Mouse (Mus musculus) lung, embryonic 14.5 days (tissue): ENCODE data around the gene Chit1. TPM values are rescaled to one million over a fixed set of nuclear protein-coding genes. Genes with fewer than 3 reads are reported as not detected.
A peak's percentile ranks its signal among the peaks of the same experiment; 100 is the strongest.

Experiments used
- ATAC-seq: fragments of 200-750 bp; cut with Nextera tagmentation; 2 replicates; pipeline ENCODE4 v1.8.0; 2017; ENCODE audit warnings: mild to moderate bottlenecking, moderate TSS enrichment, moderate library complexity; ENCODE audit not compliant: insufficient read depth
- DNase-seq: peaks from one replicate; pipeline ENCODE4 v3.0.0-alpha.2; 2015
- H3K27ac ChIP-seq: fragments of 300-500 bp; sonication (generic); 2 replicates; pipeline ENCODE4 v1.5.1; 2014; ENCODE audit warnings: low read depth, mild to moderate bottlenecking, moderate library complexity
- H3K27me3 ChIP-seq: fragments of 300-500 bp; sonication (generic); 2 replicates; pipeline ENCODE4 v1.6.1; 2014; ENCODE audit warnings: low read length, control low read depth; ENCODE audit not compliant: insufficient read depth
- H3K36me3 ChIP-seq: fragments of 300-500 bp; sonication (generic); 2 replicates; pipeline ENCODE4 v1.6.1; 2014; ENCODE audit warnings: control low read depth; ENCODE audit not compliant: insufficient read depth
- H3K4me1 ChIP-seq: fragments of 300-500 bp; sonication (generic); 2 replicates; pipeline ENCODE4 v1.6.1; 2014; ENCODE audit warnings: antibody characterized with exemption, control low read depth; ENCODE audit not compliant: insufficient read depth
- H3K4me2 ChIP-seq: fragments of 300-500 bp; sonication (generic); 2 replicates; pipeline ENCODE4 v1.6.1; 2014; ENCODE audit warnings: mild to moderate bottlenecking
- H3K4me3 ChIP-seq: fragments of 300-500 bp; sonication (generic); 2 replicates; pipeline ENCODE4 v1.5.1; 2014; ENCODE audit warnings: low read depth, low read length
- H3K9ac ChIP-seq: fragments of 300-500 bp; sonication (generic); 2 replicates; pipeline ENCODE4 v1.6.1; 2014
- H3K9me3 ChIP-seq: fragments of 300-500 bp; sonication (generic); 2 replicates; pipeline ENCODE4 v1.6.1; 2016; ENCODE audit warnings: low read depth, low read length, control low read depth
- CTCF ChIP-seq: IDR thresholded peaks from 2 replicates; pipeline ENCODE4 v1.5.1; 2016; ENCODE audit warnings: antibody characterized with exemption, low read depth
- WGBS: fragments of 180-500 bp; shearing (Covaris S2); extraction: QIAGEN DNeasy Blood & Tissue Kit; methylation state at CpG from one replicate; pipeline ENCODE4 v1.1.7; 2014; 5-methylcytosine and 5-hydroxymethylcytosine counted together
- polyA plus RNA-seq: library from polyadenylated mRNA; unstranded; fragments of >200 nt; fragmentation: Nextera tagmentation; extraction: Ambion mirVana; gene quantifications from 2 replicates; pipeline ENCODE4 v1.2.1, GENCODE M21; 2014

The Chit1 gene
- polyA plus RNA-seq, 1 experiment from 2014 or later: not detected

DNA sequence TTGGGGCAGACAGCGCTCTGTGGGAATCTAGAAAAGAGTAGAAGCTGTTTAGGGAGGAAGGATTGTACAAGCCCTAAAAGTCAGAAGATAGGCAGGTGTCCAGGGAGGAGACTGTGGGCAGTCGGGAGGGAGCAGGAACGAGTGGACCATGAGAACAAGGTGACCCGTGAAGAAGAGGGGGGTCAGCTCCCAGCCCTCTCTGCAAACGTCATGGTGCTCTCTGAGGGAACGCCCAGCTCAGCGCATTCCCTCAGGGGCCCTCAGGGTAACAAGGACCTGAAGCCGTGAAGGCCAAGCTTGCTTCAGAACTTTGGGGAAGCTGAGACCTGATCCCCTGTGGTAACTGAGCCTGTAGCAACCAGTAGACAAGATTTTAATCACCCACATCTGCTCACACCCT, 39.0 kb downstream of the Chit1 start:
- TF ChIP-seq CTCF: no peak
- Histone ChIP-seq H3K27me3 (no peaks in the 10 kb centered on the region; the same call in 1 of the 2 replicates), H3K4me2 (no peak overlapping the region), H3K27ac (no peak overlapping the region), H3K9ac (no peak overlapping the region), H3K4me1 (no peaks in the 10 kb centered on the region), H3K9me3 (no peaks in the 10 kb centered on the region), H3K4me3 (no peak overlapping the region), H3K36me3 (no peaks in the 10 kb centered on the region)
- WGBS: 44% methylated on average over 8 of the region's 8 CpGs
- ATAC-seq: no peak
- no peak for DNase-seq

DNA sequence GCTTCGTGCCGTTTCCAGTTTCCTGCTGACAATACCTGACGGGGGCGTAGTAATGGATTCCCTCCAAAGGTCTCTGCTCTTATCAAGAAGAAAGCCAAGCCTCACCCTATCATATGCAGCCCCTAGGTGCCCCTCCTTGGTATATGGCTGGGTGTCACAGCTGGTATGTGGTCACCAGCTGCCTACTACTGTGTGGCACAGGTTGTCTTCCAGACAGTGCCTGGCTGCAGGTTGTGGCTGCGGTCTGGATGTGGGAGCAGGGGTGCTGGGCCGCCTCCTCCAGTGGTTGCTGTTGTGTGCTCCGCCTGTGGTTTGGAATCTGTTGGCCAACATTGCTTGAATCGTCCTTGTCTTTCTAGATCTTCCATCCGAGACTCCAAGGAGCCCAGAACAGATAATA, 39.7 kb downstream of the Chit1 start:
- Histone ChIP-seq H3K4me1 (no peaks in the 10 kb centered on the region), H3K27me3 (no peaks in the 10 kb centered on the region; the same call in 1 of the 2 replicates), H3K9me3 (no peaks in the 10 kb centered on the region), H3K4me3 (no peak overlapping the region), H3K36me3 (no peaks in the 10 kb centered on the region), H3K27ac (no peak overlapping the region), H3K9ac (no peak overlapping the region), H3K4me2 (no peak overlapping the region)
- no peak for TF ChIP-seq CTCF
- ATAC-seq (no peak), DNase-seq (no peak)
- 89% methylated on average over 9 of the region's 9 CpGs for WGBS

DNA sequence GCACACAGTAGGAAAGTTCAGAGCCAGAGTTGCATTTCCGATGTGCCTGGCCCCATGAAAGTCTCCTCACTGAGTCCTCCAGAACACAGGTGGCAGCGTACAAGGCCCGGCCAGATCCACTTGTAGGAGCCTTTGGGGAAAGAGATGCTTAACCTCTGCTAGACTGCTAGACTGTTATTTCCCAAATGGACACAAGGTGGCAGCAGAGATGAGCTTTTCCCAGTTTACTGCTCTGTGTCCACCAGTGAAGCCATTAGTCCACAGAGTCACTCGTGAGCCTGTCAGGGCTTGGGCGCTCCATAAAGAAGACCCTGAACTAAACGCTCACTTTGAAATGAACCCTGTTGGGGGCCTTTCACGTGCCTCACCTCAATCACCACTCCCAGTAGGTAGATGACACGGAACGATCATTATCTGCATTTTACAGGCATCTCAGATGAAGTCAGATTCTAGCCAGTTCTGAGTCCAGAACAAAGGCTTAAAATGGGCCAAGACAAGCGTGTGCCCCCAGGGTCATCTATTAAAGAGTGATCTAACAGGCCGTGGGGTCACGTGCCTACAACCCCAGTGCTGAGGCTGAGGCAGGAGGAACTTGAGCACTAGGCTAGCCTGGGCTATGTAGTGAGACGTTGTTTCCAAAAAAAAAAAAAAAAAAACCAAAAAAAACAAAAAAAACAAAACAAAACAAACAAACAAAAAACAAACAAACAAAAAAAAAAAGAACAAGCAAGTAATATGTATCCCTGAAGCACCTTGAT, 40.8 kb downstream of the Chit1 start:
- Histone ChIP-seq H3K4me1 (no peaks in the 10 kb centered on the region), H3K36me3 (no peaks in the 10 kb centered on the region), H3K4me2 (no peak overlapping the region), H3K9me3 (no peaks in the 10 kb centered on the region), H3K9ac (no peak overlapping the region), H3K27me3 (no peaks in the 10 kb centered on the region; the same call in 1 of the 2 replicates), H3K4me3 (no peak overlapping the region), H3K27ac (no peak overlapping the region)
- 28% methylated on average over 13 of the region's 13 CpGs for WGBS
- peak; percentile 96 for DNase-seq
- peak; percentile 93 for TF ChIP-seq CTCF
- ATAC-seq: peak; percentile 83

DNA sequence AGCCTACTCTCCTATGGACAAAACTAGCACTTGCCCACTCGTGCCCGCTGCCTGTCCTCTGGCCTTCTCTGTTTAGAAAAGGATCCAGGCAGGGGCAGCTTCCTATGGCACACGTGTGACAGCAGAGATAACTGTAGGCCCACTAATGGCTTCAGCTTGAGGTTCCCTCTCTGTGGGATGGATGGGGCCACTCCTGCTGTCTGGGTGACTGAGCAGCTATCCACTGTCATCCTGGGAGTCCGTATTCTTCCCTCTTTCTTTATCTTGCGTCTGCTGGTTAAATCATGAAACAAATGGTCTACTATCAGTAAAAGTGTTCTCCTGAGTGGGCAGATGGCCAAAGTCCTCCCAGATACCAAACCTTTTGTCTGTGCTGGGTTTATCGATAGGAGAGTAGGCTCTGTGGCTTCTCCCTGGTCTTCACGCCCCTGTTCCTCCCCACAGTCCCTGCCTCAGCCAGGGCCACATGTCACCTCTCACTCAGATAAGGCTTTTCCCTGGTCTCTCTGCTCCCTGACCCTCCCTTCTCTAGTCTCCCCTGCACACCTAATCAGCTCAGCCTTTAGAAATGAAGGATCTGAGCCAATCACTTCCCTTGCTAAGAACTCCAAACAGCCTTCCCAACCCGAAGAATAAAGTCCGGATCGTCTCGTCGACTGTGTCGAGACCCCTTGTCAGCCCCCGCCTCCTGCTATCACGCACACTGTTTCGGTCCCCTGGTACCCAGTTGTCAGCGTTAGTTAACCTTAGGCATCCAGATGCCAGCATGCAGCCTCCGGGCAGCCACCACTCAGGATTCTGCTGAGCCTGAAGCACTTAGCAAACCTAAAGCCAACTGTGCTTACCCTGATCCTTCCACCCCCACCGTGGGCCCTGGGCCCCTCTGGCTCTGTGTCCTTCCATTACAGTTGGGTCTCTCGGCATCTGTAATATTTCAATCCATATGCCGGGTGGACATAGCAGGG, 41.9 kb downstream of the Chit1 start:
- Histone ChIP-seq H3K4me3 (no peak overlapping the region), H3K27ac (no peak overlapping the region), H3K4me2 (no peak overlapping the region), H3K36me3 (no peaks in the 10 kb centered on the region), H3K9me3 (no peaks in the 10 kb centered on the region), H3K27me3 (no peaks in the 10 kb centered on the region; the same call in 1 of the 2 replicates), H3K4me1 (no peaks in the 10 kb centered on the region), H3K9ac (no peak overlapping the region)
- no peak for DNase-seq
- ATAC-seq: no peak
- 55% methylated on average over 21 of the region's 21 CpGs for WGBS
- TF ChIP-seq CTCF: no peak

DNA sequence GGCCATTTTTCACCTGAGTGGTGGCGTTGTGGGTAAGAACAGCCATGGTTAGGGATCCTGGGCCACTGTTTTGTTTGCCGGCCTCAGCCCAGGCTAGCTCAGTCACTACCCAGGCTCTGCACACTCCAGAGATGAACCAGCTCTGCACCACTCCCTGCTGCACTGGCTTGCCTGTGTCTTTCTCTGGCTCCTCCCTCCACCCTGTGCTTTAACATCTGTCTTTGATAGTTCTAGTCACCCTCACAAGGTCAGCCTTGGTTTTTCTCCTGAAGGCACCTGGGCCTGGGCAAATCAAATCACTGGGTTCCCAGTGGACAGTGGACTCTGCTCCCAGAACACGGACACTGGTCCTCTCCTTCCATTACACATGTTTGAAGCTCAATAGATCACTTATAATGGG, 43.1 kb downstream of the Chit1 start:
- Histone ChIP-seq H3K27ac (no peak overlapping the region), H3K4me3 (no peak overlapping the region), H3K4me2 (no peak overlapping the region), H3K36me3 (no peaks in the 10 kb centered on the region), H3K27me3 (no peaks in the 10 kb centered on the region; the same call in 1 of the 2 replicates), H3K4me1 (no peaks in the 10 kb centered on the region), H3K9ac (no peak overlapping the region), H3K9me3 (no peaks in the 10 kb centered on the region)
- TF ChIP-seq CTCF: no peak
- ATAC-seq (no peak), DNase-seq (no peak)
- 86% methylated on average over 3 of the region's 3 CpGs for WGBS

GRCm38 (mm10) chr1:134154655-134155054, 43.6 kb downstream of the Chit1 start:
- H3K27me3 ChIP-seq: no peaks in the 10 kb centered on the region; the same call in 1 of the 2 replicates

GRCm38 (mm10) chr1:134160404-134160803, 49.4 kb downstream of the Chit1 start:
- DNase-seq (no peak), ATAC-seq (no peak)
- Histone ChIP-seq H3K4me1 (no peaks in the 10 kb centered on the region), H3K9ac (no peak overlapping the region), H3K4me3 (no peak overlapping the region), H3K27me3 (no peaks in the 10 kb centered on the region), H3K4me2 (no peak overlapping the region), H3K36me3 (no peaks in the 10 kb centered on the region), H3K9me3 (no peaks in the 10 kb centered on the region), H3K27ac (no peak overlapping the region)
- WGBS: 77% methylated on average over 3 of the region's 3 CpGs
- no peak for TF ChIP-seq CTCF

More at GRCm38 (mm10) chr1:134154655-134155054, 43.6 kb downstream of the Chit1 start:
- Histone ChIP-seq H3K4me1 (no peaks in the 10 kb centered on the region), H3K4me3 (no peak overlapping the region), H3K36me3 (no peaks in the 10 kb centered on the region), H3K27ac (no peak overlapping the region), H3K9me3 (no peaks in the 10 kb centered on the region), H3K9ac (no peak overlapping the region), H3K4me2 (no peak overlapping the region)
- 49% methylated on average over 3 of the region's 3 CpGs for WGBS
- no peak for DNase-seq
- no peak for ATAC-seq
- peak; percentile 49 for TF ChIP-seq CTCF
